Mouse (Mus musculus) CH12.LX (cell line): ENCODE measurements around the gene Gm10197. TPM values are rescaled to one million over a fixed set of nuclear protein-coding genes. Genes with fewer than 3 reads are reported as not detected.

Experiments
- DNase-seq: peaks from one replicate; pipeline ENCODE4 v3.0.0-alpha.2; 2013; ENCODE audit errors: extremely low read depth
- H3K27ac ChIP-seq: 2 replicates; pipeline ENCODE4 v1.5.1; 2012; ENCODE audit warnings: low read depth, mild to moderate bottlenecking, control low read depth, moderate library complexity; ENCODE audit not compliant: insufficient read depth
- H3K27me3 ChIP-seq: replicated peaks from 2 replicates; pipeline ENCODE3; 2012; ENCODE audit warnings: inconsistent platforms
- H3K36me3 ChIP-seq, 2 experiments: replicated peaks in 1 of 2; 2 replicates each; pipeline versions ENCODE3 to v1.6.1; 2012; ENCODE audit warnings: inconsistent platforms in 1 of 2, low read length in 1 of 2, mild to moderate bottlenecking in 1 of 2, mixed read lengths in 1 of 2, moderate library complexity in 1 of 2; ENCODE audit not compliant: control insufficient read depth in 1 of 2, insufficient read depth in 1 of 2
- H3K4me1 ChIP-seq, 2 experiments: 2 replicates each; pipeline ENCODE4 v1.6.1; 2012; ENCODE audit warnings: inconsistent platforms in 1 of 2, moderate library complexity in 1 of 2; ENCODE audit not compliant: insufficient read depth in 2 of 2, control insufficient read depth in 1 of 2
- H3K4me2 ChIP-seq: 2 replicates; pipeline ENCODE4 v1.6.1; 2012; ENCODE audit warnings: low read depth, mild to moderate bottlenecking, control low read depth; ENCODE audit not compliant: poor library complexity, insufficient read depth, severe bottlenecking
- H3K4me3 ChIP-seq, 3 experiments: fragments of 150-350 bp in 1 of 3; sonication (generic) in 1 of 3; replicated peaks in 1 of 3; 2 replicates each; pipeline versions ENCODE3 to v1.5.1; 2011 to 2012; ENCODE audit warnings: low read depth in 2 of 3, low read length in 2 of 3, mild to moderate bottlenecking in 2 of 3, moderate library complexity in 2 of 3, control low read depth in 1 of 3, improper control_type of control experiment in 1 of 3, inconsistent platforms in 1 of 3, mixed read lengths in 1 of 3; ENCODE audit not compliant: poor library complexity in 1 of 3
- H3K79me2 ChIP-seq: replicated peaks from 2 replicates; pipeline ENCODE4 v1.6.1; 2012; ENCODE audit warnings: mild to moderate bottlenecking, moderate library complexity; ENCODE audit not compliant: control insufficient read depth, poor library complexity, insufficient read depth, severe bottlenecking; ENCODE audit errors: extremely low read depth
- H3K9ac ChIP-seq: 2 replicates; pipeline ENCODE4 v1.6.1; 2012; ENCODE audit warnings: low read depth, mild to moderate bottlenecking, control low read depth, moderate library complexity; ENCODE audit not compliant: insufficient read depth
- H3K9me3 ChIP-seq: replicated peaks from 2 replicates; pipeline ENCODE3; 2012; ENCODE audit warnings: low read length, inconsistent platforms, mixed read lengths
- CHD1 ChIP-seq: IDR thresholded peaks from 2 replicates; pipeline ENCODE4 v1.6.1; 2012; ENCODE audit warnings: low read depth, low read length, improper control_type of control experiment, inconsistent platforms
- CHD2 ChIP-seq: IDR thresholded peaks from 2 replicates; pipeline ENCODE4 v1.6.1; 2011; ENCODE audit warnings: low read length, improper control_type of control experiment
- CTCF ChIP-seq, 2 experiments: IDR thresholded peaks in 1 of 2; conservative IDR thresholded peaks in 1 of 2; 2 replicates each; pipeline ENCODE4 v1.5.1; 2011 to 2012; ENCODE audit warnings: low read depth in 2 of 2, low read length in 2 of 2, improper control_type of control experiment in 1 of 2, inconsistent platforms in 1 of 2, mild to moderate bottlenecking in 1 of 2, moderate library complexity in 1 of 2
- E2F4 ChIP-seq: IDR thresholded peaks from 2 replicates; pipeline ENCODE4 v1.6.1; 2011; ENCODE audit warnings: low read depth, low read length, improper control_type of control experiment; ENCODE audit not compliant: insufficient replicate concordance
- ELF1 ChIP-seq: IDR thresholded peaks from 2 replicates; pipeline ENCODE4 v1.6.1; 2014; ENCODE audit warnings: low read depth, mild to moderate bottlenecking, inconsistent platforms, low read length, improper control_type of control experiment
- EP300 ChIP-seq: IDR thresholded peaks from 2 replicates; pipeline ENCODE4 v1.6.1; 2011; ENCODE audit warnings: low read length, improper control_type of control experiment
- GABPA ChIP-seq: IDR thresholded peaks from 2 replicates; pipeline ENCODE4 v1.6.1; 2012; ENCODE audit warnings: low read depth, low read length, improper control_type of control experiment, inconsistent platforms; ENCODE audit not compliant: insufficient replicate concordance
- HCFC1 ChIP-seq: IDR thresholded peaks from 2 replicates; pipeline ENCODE4 v1.6.1; 2012; ENCODE audit warnings: low read depth, mild to moderate bottlenecking, inconsistent platforms, low read length, improper control_type of control experiment
- IRF4 ChIP-seq: IDR thresholded peaks from 2 replicates; pipeline ENCODE4 v1.6.1; 2014; ENCODE audit warnings: low read depth, mild to moderate bottlenecking, inconsistent platforms, low read length, improper control_type of control experiment
- KAT2A ChIP-seq: IDR thresholded peaks from 2 replicates; pipeline ENCODE4 v1.6.1; 2012; ENCODE audit warnings: low read length, improper control_type of control experiment, inconsistent platforms; ENCODE audit not compliant: insufficient replicate concordance
- MAX ChIP-seq: IDR thresholded peaks from 2 replicates; pipeline ENCODE4 v1.6.1; 2011; ENCODE audit warnings: low read length, improper control_type of control experiment
- MEF2A ChIP-seq: IDR thresholded peaks from 2 replicates; pipeline ENCODE4 v1.6.1; 2014; ENCODE audit warnings: low read depth, mild to moderate bottlenecking, inconsistent platforms, low read length, improper control_type of control experiment, borderline replicate concordance
- NELFE ChIP-seq: IDR thresholded peaks from 2 replicates; pipeline ENCODE4 v1.6.1; 2011; ENCODE audit warnings: low read depth, low read length, improper control_type of control experiment
- POLR2A ChIP-seq: IDR thresholded peaks from 2 replicates; pipeline ENCODE4 v1.6.1; 2011; ENCODE audit warnings: low read depth, mild to moderate bottlenecking, improper control_type of control experiment, low read length
- SIN3A ChIP-seq: IDR thresholded peaks from 2 replicates; pipeline ENCODE4 v1.6.1; 2012; ENCODE audit warnings: low read length, improper control_type of control experiment, inconsistent platforms
- SMC3 ChIP-seq: IDR thresholded peaks from 2 replicates; pipeline ENCODE4 v1.6.1; 2011; ENCODE audit warnings: low read depth, low read length, improper control_type of control experiment
- TBP ChIP-seq: conservative IDR thresholded peaks from 2 replicates; pipeline ENCODE4 v1.6.1; 2011; ENCODE audit warnings: low read depth, low read length, improper control_type of control experiment
- USF2 ChIP-seq: conservative IDR thresholded peaks from 2 replicates; pipeline ENCODE4 v1.6.1; 2011; ENCODE audit warnings: low read depth, low read length, improper control_type of control experiment
- ZC3H11A ChIP-seq: IDR thresholded peaks from 2 replicates; pipeline ENCODE4 v1.6.1; 2012; ENCODE audit warnings: low read depth, mild to moderate bottlenecking, inconsistent platforms, low read length, improper control_type of control experiment
- ZKSCAN1 ChIP-seq: IDR thresholded peaks from 2 replicates; pipeline ENCODE4 v1.6.1; 2012; ENCODE audit warnings: low read depth, inconsistent platforms, low read length, improper control_type of control experiment, borderline replicate concordance
- ZMIZ1 ChIP-seq: IDR thresholded peaks from 2 replicates; pipeline ENCODE4 v1.6.1; 2012; ENCODE audit warnings: low read depth, mild to moderate bottlenecking, inconsistent platforms, low read length, improper control_type of control experiment
- dilution Hi-C: fragments of 300-500 bp; cut with MboI; formaldehyde crosslinking; loops from 2 replicates; pipeline ENCODE4 v1.14.3; 2020; ENCODE audit warnings: low sequenced_read_pairs; ENCODE audit not compliant: extremely low pct_unique_long_range_greater_than_20kb, extremely low pct_ligation_motif_present
- in situ Hi-C: fragments of 300-500 bp; cut with MboI; formaldehyde crosslinking; loops from 3 replicates; pipeline ENCODE4 v1.14.3; 2019; ENCODE audit warnings: low sequenced_read_pairs, low pct_ligation_motif_present, low pct_unique_long_range_greater_than_20kb, mixed read lengths
- polyA plus RNA-seq: library from polyadenylated mRNA; unstranded; fragments of >175 nt; gene quantifications from 2 replicates; pipeline ENCODE4 v1.2.1, GENCODE M21; 2012; ENCODE audit warnings: low read depth; ENCODE audit not compliant: insufficient read length
- total RNA-seq, 2 experiments: library from RNA; depleted of rRNA; stranded (reverse); fragments of 300-350 nt in 1 of 2; fragments of >200 nt in 1 of 2; gene quantifications; 2 replicates each; pipeline ENCODE4 v1.2.3; 2012 to 2014

Gene Gm10197
- total and polyA plus RNA-seq, 3 experiments: 3.9 to 11.5 TPM; not detected in 1

DNA sequence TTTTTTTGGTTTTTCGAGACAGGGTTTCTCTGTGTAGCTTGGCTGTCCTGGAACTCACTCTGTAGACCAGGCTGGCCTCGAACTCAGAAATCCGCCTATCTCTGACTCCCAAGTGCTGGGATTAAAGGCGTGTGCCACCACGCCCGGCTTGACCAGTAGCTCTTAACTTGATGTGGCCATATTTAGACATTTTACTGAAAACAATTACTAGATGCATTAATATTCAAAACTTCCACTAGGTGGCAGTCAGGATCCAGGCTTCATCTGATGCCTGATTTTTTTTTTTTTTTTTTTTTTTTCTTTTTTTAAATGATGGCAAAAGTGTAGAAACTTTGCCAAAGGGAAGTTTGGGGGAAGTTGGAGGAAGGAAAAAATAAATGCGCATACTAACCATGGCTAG, 23.0 kb upstream of the Gm10197 start (continued):
- TF ChIP-seq CTCF (conservative IDR thresholded peaks at IDR 0.05 in 1 of 2, IDR thresholded peaks at IDR 0.05 in 1 of 2; ENCODE audit: low read depth in 2 of 2, low read length in 2 of 2) (peak in 1 of 2 experiments; percentile 90; a peak in 3 of 4 replicates), E2F4 (no peak), KAT2A (no peak), TBP (peak; percentile 81; the same call in 1 of the 2 replicates), HCFC1 (no peak), IRF4 (peak; percentile 43; the same call in 1 of the 2 replicates)

DNA sequence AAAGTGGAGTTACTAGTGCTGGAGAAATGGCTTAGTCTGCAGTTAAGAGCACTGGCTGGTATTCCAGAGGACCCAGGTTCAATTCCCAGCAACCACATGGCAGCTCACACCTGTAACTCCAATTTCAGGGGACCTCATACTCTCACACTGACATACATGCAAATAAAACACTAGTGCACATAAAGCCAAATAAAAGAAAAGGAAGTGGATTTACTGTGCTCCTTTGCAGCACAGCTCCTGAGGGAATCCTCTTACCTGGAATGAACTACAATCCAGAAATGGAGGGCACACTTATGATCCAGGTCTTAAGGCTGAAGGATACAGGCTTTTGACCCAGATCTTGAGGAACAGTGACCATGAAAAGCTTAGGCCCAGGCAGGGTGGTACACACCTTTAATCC, 22.1 kb upstream of the Gm10197 start:
- Histone ChIP-seq H3K79me2 (peaks cover 17% of the 10 kb centered on the region), H3K36me3 (peaks cover 4 to 5% of the 10 kb centered on the region in 2 experiments), H3K9me3 (no peaks in the 10 kb centered on the region), H3K27ac (no peak overlapping the region; the same call in 1 of the 2 replicates), H3K4me2 (no peak overlapping the region), H3K4me1 (peaks cover 20 to 56% of the 10 kb centered on the region in 2 experiments), H3K9ac (no peak overlapping the region), H3K4me3 (peak overlapping the region in 1 of 3 experiments; percentile 10), H3K27me3 (no peaks in the 10 kb centered on the region)
- in situ Hi-C loops: loop anchor here (10.0 to 25.0 kb wide), 2 partner anchors 191 to 369 kb away; partner anchors contain the start of gene Nutf2-ps1
- dilution Hi-C loops: no loop called here
- TF ChIP-seq ZC3H11A: no peak
- no peak for TF ChIP-seq KAT2A
- TF ChIP-seq SIN3A: no peak
- TF ChIP-seq CTCF (conservative IDR thresholded peaks at IDR 0.05 in 1 of 2, IDR thresholded peaks at IDR 0.05 in 1 of 2; ENCODE audit: low read depth in 2 of 2, low read length in 2 of 2): no peak
- TF ChIP-seq HCFC1: no peak
- no peak for TF ChIP-seq CHD2
- no peak for TF ChIP-seq E2F4
- no peak for TF ChIP-seq GABPA
- TF ChIP-seq CHD1: no peak
- TF ChIP-seq POLR2A: no peak
- no peak for TF ChIP-seq MEF2A
- TF ChIP-seq NELFE: no peak
- TF ChIP-seq SMC3: no peak
- no peak for TF ChIP-seq ZMIZ1
- no peak for TF ChIP-seq MAX
- no peak for TF ChIP-seq ZKSCAN1
- no peak for TF ChIP-seq ELF1
- no peak for TF ChIP-seq EP300
- no peak for TF ChIP-seq USF2
- DNase-seq: no peak
